Mouse (Mus musculus): Measurements from ENCODE around the gene Aebp2.

The Aebp2 gene

DNA sequence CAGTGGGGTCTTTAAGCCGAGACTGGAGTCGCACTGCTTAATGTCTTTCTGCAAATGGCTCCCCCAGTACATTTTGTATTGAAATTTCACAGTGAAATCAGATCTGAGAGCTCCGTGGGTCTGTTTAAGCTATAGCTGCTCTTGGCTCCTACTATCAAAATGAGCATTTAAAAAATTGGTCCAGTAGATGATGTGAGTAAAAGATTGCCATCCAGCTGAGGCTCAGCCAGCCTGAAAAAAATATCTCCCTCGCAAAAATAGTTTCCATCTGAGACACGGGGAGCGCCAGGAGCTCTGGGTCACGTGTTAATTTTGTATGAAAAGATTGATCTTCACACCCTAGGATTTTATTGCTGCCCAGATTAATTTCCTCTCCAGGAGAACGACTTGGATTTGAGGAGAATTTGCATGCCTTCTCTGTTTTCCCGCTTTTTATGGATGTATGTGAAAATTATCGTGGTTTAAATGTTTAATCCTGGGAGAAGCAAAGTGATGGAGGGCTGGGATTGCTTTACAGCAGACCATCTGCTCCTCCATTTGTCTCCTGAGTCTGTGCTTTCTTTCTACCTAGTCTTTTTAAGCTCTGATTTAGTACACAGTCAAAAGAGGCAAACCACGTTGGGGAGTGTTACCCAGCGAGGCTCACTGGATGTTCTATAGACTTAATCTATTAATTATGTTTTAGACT is 73.9 kb downstream of the Aebp2 start:
- DNase-seq (ENCODE audit: low read depth): no peak

DNA sequence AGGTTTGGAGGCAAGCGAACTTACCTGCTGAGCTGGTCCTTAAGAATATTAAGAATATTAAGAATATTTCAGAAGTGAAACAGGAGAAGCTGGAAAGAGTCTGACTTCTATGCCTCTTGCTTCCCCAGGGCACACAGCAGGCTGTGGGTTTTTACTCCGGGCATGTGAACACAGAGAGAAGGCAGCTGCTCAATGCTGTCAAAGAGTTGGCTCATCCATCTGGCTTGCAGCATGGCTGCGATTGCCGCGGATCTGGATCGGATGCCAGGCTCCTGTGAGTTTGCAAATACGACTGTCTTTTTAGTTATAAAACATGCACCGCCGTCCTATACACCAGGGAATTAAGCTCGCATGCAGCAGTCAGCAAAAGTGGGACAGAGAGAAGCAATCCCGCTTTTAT is 75.5 kb downstream of the Aebp2 start:
- DNase-seq (ENCODE audit: low read depth): no peak

DNA sequence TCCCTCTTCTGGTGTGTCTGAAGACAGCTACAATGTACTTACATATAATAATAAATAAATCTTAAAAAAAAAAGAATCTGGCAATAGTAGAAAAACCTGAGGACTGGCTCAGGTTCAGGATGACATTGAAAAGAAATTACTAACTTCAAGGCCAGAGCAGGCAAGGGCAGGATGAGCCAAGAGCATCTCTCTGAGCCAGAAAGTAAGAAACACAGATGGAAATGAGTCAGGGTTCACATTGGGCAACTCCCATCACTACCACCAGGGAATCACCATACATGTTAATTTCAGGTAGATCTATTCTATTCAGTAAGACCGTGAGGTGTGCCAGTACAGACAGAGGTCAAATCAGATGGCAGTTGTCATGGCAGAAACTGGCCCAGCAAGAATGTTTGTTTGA is 76.1 kb downstream of the Aebp2 start:
- DNase-seq (ENCODE audit: low read depth): no peak

DNA sequence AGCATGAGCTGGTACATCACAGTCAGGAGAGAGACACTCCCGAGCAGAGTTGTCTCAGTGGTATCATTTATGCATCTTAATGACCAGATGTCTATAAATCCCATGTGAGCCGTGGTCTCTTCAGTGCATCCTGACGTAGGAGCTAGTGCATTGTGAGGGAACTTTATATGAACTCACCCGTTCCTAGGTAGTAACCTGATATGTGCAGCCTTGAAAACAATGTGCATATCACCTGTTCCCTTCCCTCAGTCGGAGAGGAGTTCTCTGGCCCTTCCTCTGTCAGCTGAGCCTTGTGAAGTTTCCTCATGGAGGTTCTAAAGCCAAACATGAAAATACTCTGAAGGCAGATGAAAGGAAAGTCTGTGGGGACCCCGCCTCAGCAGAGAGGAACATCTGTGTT is 78.8 kb downstream of the Aebp2 start:
- DNase-seq (ENCODE audit: low read depth): no peak

DNA sequence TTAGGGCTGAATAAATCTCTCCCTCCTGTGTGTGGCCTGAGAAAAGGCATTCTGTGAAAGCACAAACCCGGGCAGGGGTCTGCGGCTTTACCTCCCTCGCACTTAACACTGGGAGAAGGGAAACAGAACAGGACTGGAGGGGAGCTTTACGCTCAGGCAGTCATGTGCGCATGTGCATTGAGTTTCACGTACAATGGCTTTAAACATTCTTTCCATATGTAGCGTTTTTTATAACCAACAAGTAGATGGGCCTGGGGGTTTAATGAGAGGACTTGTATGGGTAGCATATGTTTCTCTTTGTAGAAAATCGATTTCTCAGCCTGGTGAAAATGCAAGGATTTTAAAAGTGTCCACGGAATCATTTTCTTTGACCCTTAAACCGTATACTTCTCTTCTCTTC is 82.7 kb downstream of the Aebp2 start:
- no peak for DNase-seq (ENCODE audit: low read depth)

DNA sequence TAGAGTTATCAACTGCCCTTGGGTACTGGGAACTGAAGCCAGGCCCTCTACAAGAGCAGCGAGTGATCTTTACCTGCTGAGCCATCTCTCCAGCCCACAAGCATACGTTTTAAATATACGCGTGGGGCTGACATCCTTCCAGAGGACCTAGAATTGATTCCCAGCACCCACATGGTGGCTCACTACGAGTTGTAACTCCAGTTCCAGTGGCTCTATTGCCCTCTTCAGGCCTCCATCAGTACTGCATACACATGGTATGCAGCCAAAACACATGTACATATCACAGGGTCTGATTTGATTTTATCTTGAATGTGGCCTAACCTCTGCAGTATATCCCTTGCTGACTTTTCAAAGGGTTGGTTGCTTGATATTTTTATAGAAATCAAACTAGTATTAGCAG is 83.6 kb downstream of the Aebp2 start:
- DNase-seq (ENCODE audit: low read depth): peak; percentile 44

DNA sequence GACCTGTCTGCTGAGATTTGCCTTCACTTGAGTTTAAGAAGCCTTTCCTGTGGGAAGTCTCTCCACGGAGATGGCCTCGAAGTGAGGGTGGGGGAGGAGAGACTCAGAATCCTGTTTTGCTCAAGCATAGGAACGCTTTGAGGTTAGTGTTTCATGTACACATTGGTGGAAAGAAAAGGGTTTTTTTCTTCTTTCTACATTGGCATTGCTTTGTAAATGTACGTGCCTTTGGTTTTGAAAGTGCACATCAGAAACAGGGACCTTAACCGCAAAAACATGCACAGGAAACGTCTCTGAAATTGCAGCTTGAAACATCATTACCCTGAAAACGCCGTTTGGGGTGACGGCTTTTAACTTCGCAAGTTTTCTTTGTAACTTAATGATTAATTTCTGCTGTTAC is 85.6 kb downstream of the Aebp2 start:
- DNase-seq (ENCODE audit: low read depth): peak; percentile 91

DNA sequence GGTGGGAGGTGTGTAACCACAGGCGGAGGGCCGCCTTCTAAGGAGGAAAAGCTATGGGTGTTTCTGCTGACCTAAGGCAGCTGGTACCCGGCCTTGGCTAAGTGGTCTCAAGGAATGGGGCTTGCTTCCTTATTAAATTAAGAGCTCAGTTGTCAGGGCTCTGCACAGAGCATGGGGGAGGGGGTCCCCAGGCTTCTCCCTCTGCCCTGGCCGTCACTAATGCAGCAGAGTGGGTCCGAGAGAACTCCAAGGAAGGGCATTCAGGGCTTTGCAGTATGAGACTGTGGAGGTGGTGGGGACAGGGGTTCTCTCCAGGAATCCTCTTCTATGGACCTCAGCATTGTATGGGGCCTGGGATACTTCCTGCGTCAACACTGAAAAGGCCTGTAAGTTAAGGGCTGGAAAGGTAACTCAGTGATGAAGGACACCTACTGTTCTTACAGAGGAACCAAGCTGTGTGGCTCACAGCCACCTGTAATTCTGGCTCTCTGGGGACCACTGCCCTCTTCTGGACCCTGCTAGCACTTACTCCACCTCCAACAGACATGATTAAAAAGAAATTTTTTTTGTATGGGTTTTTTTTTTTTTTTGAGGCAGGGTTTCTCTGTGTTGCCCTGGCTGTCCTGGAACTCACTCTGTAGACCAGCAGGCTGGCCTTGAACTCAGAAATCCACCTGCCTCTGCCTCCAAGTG is 87.1 kb downstream of the Aebp2 start:
- peak; percentile 81 for DNase-seq (ENCODE audit: low read depth)

DNA sequence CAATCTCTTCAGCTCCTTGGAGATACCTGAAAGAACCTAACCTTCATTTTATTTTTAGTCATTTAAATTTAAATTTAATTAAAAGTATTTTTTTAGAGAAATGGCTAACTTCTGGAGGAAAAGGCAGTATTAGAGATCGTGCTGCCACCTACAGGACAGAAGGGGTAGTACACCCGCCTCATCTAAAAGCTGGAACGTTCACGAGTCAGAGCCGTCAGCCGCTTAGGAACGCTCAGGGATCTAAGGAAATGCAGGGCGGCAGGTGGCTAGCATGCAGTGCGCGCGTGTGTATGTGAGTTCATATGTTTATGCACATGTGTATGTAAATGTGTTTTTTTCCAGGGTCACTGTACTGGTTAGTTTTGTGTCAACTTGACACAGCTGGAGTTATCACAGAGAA is 90.3 kb downstream of the Aebp2 start:
- DNase-seq (ENCODE audit: low read depth): peak; percentile 77

DNA sequence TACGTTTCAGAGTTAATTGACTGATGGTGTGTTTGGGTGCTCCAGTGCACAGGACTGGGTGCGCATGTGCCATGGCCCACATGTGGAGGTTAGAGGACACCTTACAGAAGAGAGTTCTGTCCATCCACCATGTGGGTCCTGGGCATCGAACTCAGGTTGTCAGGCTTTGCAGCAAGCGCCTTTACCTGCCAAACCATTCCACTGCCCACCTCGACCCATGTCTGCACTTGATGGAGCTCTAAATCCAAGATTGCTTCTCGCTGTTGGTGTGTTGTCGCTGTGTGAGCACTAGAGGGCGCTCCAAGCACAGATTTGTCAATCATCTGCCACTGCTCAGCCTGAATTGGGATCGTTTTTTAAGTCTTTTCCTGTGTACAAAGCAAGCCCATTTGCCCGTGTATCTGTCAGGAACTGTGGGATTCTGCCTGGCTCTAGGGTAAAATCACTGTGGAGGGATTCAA is 92.5 kb downstream of the Aebp2 start:
- peak; percentile 89 for DNase-seq (ENCODE audit: low read depth)

DNA sequence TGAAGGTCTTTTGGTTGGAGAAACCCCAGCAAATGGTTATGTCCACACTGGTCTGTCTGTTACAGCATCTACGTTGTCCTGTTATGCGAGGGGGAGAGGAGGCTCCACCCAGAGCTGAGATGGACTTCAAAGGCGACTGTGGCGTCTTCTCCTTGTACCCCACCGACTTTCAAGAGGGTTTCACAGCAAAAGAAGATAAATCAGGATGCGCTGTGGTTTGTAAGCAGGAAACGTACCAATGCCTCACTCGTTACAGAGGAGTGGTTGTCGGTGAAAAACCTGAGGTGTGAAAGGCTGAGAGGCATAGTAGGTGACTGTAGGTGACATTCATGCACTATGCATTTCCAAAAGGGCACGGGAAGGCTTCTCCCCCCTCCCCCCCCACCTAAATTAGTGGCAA is 99.6 kb downstream of the Aebp2 start:
- peak; percentile 73 for DNase-seq (ENCODE audit: low read depth)
